Mouse (Mus musculus) heart, postnatal 0 days (tissue): Measurements from ENCODE around the gene Ripor2. TPM values are rescaled to one million over a fixed set of nuclear protein-coding genes. Genes with fewer than 3 reads are reported as not detected.

Experiments
- ATAC-seq: fragments of 200-750 bp; cut with Nextera tagmentation; 2 replicates; pipeline ENCODE4 v1.8.0; 2017; ENCODE audit warnings: low read depth, moderate number of reproducible peaks, moderate library complexity; ENCODE audit not compliant: insufficient read depth
- DNase-seq: peaks from one replicate; pipeline ENCODE4 v3.0.0-alpha.2; 2016; ENCODE audit warnings: low spot score
- H3K27ac ChIP-seq: fragments of 300-500 bp; sonication (generic); 2 replicates; pipeline ENCODE4 v1.5.1; 2014; ENCODE audit warnings: low read depth, mild to moderate bottlenecking
- H3K27me3 ChIP-seq: fragments of 300-500 bp; sonication (generic); 2 replicates; pipeline ENCODE4 v1.6.1; 2014; ENCODE audit warnings: low read length, mixed read lengths; ENCODE audit not compliant: control insufficient read depth, insufficient read depth
- H3K36me3 ChIP-seq: fragments of 300-500 bp; sonication (generic); replicated peaks from 2 replicates; pipeline ENCODE4 v1.6.1; 2014; ENCODE audit warnings: low read length, mixed read lengths; ENCODE audit not compliant: control insufficient read depth, insufficient read depth
- H3K4me1 ChIP-seq: fragments of 300-500 bp; sonication (generic); 2 replicates; pipeline ENCODE4 v1.6.1; 2014; ENCODE audit warnings: antibody characterized with exemption; ENCODE audit not compliant: control insufficient read depth, insufficient read depth
- H3K4me2 ChIP-seq: fragments of 300-500 bp; sonication (generic); 2 replicates; pipeline ENCODE4 v1.6.1; 2014; ENCODE audit warnings: low read depth, mild to moderate bottlenecking, low read length, moderate library complexity
- H3K4me3 ChIP-seq: fragments of 300-500 bp; sonication (generic); 2 replicates; pipeline ENCODE4 v1.5.1; 2014; ENCODE audit warnings: low read depth, low read length
- H3K9ac ChIP-seq: fragments of 300-500 bp; sonication (generic); replicated peaks from 2 replicates; pipeline ENCODE4 v1.6.1; 2014; ENCODE audit warnings: low read depth, low read length, mixed read lengths
- H3K9me3 ChIP-seq: fragments of 300-500 bp; sonication (generic); replicated peaks from 2 replicates; pipeline ENCODE4 v1.6.1; 2016; ENCODE audit warnings: low read length; ENCODE audit not compliant: control insufficient read depth
- CTCF ChIP-seq: IDR thresholded peaks from 2 replicates; pipeline ENCODE4 v1.5.1; 2016; ENCODE audit warnings: antibody characterized with exemption, control low read depth, low read depth
- EP300 ChIP-seq: IDR thresholded peaks from 2 replicates; pipeline ENCODE4 v1.6.1; 2016; ENCODE audit warnings: antibody characterized with exemption, low read depth
- WGBS: fragments of 180-500 bp; shearing (Covaris S2); extraction: QIAGEN DNeasy Blood & Tissue Kit; methylation state at CpG from one replicate; pipeline ENCODE4 v1.1.7; 2014; 5-methylcytosine and 5-hydroxymethylcytosine counted together
- polyA plus RNA-seq: library from polyadenylated mRNA; unstranded; fragments of >200 nt; fragmentation: Nextera tagmentation; extraction: Ambion mirVana; gene quantifications from 2 replicates; pipeline ENCODE4 v1.2.1, GENCODE M21; 2015
- total RNA-seq: library from RNA; depleted of rRNA; stranded (reverse); fragments of >200 nt; gene quantifications from 2 replicates; pipeline ENCODE4 v1.2.3, GENCODE M21; 2014; ENCODE audit warnings: low replicate concordance

Ripor2 gene
- total and polyA plus RNA-seq, 2 experiments from 2014 or later, result 17.5 to 31.7 TPM

DNA sequence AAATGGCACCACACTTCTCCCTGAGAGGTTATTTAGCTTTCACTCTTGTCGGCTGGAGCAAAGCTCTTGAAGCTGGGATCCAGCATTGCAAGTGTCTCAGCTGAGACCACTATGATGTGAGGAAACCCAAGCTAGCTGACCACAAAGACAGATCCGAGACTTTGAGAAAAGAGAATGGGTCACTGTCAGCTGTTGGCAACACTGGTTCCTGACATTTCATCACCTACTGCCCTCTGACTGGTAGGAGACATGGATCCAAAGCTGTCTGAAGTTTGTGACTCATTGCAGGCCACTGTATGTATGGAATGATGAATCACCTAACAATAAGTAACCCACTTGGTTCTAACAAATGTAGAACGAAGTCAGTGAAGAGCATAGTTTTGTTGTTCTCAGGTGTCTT, 64.3 kb downstream of the Ripor2 start:
- ATAC-seq (no peak), DNase-seq (no peak)
- Histone ChIP-seq H3K4me1 (peaks cover 51% of the 10 kb centered on the region), H3K9me3 (no peaks in the 10 kb centered on the region), H3K9ac (no peak overlapping the region), H3K4me2 (no peak overlapping the region), H3K36me3 (peaks cover 4% of the 10 kb centered on the region; the same call in 1 of the 2 replicates), H3K27me3 (no peaks in the 10 kb centered on the region), H3K4me3 (no peak overlapping the region), H3K27ac (no peak overlapping the region)
- 67% methylated on average over 3 of the region's 3 CpGs for WGBS
- TF ChIP-seq EP300, result no peak
- no peak for TF ChIP-seq CTCF

DNA sequence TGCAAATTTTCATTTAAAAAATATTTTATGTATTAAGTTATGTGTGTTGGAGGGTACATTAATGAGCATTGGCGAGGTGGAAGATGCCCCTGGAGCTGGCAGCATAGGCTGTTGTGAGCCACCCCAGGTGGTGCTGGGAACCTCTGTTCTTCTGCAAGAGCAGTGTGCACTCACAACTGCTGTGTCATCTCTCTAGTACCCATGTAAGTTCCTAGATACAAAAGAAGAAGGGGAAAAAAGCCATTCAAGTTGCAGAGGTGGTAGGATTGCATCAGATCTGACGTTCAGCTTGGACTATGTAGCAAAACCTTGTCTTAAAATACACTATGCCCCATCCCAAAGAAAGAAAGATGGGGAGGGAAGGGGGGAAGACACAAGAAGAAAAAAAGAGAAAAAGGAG, 65.5 kb downstream of the Ripor2 start:
- Histone ChIP-seq H3K27me3 (no peaks in the 10 kb centered on the region), H3K4me1 (peaks cover 47% of the 10 kb centered on the region), H3K9me3 (no peaks in the 10 kb centered on the region), H3K27ac (no peak overlapping the region), H3K36me3 (peaks cover 4% of the 10 kb centered on the region; the same call in 1 of the 2 replicates), H3K9ac (no peak overlapping the region), H3K4me2 (no peak overlapping the region), H3K4me3 (no peak overlapping the region)
- ATAC-seq (no peak), DNase-seq (no peak)
- no peak for TF ChIP-seq CTCF
- no peak for TF ChIP-seq EP300
- WGBS, result 92% methylated on average over 2 of the region's 2 CpGs

DNA sequence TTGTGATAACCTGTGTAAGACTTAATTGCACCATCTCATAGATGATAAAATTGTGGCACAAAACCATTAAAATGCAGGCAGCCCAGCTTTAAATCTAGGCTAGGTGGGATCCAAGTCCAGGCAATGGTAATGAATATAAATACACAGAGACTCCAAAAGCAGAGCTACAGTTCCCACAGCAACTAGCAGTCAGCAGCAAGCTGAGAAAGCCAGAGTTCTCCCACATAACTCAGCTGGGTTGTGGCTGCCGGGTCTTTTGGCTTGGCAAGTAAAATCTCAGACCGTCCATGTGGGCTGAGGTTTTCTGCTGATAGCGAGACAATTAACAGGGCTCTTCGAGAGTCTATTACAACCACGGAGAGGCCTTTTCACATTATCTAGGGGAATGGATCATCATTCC, 66.0 kb downstream of the Ripor2 start:
- H3K4me3 ChIP-seq, result no peak overlapping the region
- no peak for TF ChIP-seq EP300
- TF ChIP-seq CTCF, result no peak
- no peaks in the 10 kb centered on the region for H3K9me3 ChIP-seq
- DNase-seq (no peak), ATAC-seq (no peak)
- H3K9ac ChIP-seq, result no peak overlapping the region
- H3K27me3 ChIP-seq, result no peaks in the 10 kb centered on the region
- 43% methylated on average over 5 of the region's 5 CpGs for WGBS
- H3K4me2 ChIP-seq, result no peak overlapping the region
- H3K4me1 ChIP-seq, result peaks cover 42% of the 10 kb centered on the region
- H3K27ac ChIP-seq, result no peak overlapping the region
- peaks cover 4% of the 10 kb centered on the region; the same call in 1 of the 2 replicates for H3K36me3 ChIP-seq

DNA sequence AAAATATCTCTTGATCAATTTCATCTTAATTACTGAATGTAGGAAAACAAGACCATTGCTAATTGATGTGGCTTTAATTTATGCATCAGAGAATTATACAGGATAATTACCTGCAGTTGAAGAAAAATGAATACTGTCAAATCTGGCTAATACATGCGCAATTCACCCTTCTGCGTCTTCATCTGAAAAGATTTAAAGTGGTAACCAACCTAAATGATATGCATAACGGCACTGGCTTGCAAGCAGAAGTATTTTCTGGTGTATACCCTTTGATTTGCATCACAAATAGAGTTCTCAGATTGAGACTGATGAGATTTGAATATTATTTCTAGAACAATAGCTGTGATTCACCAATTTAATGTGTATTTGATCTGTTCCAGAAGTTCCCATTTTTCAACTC, 66.7 kb downstream of the Ripor2 start:
- Histone ChIP-seq H3K4me2 (no peak overlapping the region), H3K27me3 (no peaks in the 10 kb centered on the region), H3K27ac (no peak overlapping the region), H3K36me3 (peaks cover 4% of the 10 kb centered on the region; the same call in 1 of the 2 replicates), H3K4me1 (peaks cover 36% of the 10 kb centered on the region), H3K9me3 (no peaks in the 10 kb centered on the region), H3K9ac (no peak overlapping the region), H3K4me3 (no peak overlapping the region)
- TF ChIP-seq CTCF (no peak), EP300 (no peak)
- no peak for ATAC-seq
- WGBS, result 93% methylated on average over 3 of the region's 3 CpGs
- no peak for DNase-seq

DNA sequence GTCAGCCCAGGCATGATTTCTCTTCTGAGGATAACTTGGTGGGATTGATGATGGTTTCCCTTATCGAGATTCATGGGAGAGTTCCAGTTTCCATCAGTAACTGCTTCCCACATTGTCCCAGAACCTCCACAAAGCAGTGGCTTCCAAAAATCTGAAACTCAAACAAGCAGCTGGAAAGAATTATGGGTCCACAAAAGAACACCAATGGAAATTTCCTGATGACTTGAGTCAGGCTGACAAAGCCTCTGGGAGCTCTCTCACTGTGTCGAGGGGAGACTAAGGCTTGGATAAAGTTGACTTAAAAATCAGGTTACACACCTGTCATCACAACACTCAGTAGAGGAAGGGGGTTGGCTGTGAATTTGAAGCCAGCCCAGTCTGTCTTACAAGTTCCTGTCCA, 67.1 kb downstream of the Ripor2 start:
- H3K9me3 ChIP-seq, result no peaks in the 10 kb centered on the region
- no peak overlapping the region for H3K27ac ChIP-seq
- H3K4me2 ChIP-seq, result no peak overlapping the region
- peaks cover 32% of the 10 kb centered on the region for H3K4me1 ChIP-seq
- H3K9ac ChIP-seq, result no peak overlapping the region
- peaks cover 4% of the 10 kb centered on the region; the same call in 1 of the 2 replicates for H3K36me3 ChIP-seq
- 52% methylated on average over 2 of the region's 2 CpGs for WGBS
- ATAC-seq (no peak), DNase-seq (no peak)
- H3K27me3 ChIP-seq, result no peaks in the 10 kb centered on the region
- TF ChIP-seq EP300 (no peak), CTCF (no peak)
- no peak overlapping the region for H3K4me3 ChIP-seq

DNA sequence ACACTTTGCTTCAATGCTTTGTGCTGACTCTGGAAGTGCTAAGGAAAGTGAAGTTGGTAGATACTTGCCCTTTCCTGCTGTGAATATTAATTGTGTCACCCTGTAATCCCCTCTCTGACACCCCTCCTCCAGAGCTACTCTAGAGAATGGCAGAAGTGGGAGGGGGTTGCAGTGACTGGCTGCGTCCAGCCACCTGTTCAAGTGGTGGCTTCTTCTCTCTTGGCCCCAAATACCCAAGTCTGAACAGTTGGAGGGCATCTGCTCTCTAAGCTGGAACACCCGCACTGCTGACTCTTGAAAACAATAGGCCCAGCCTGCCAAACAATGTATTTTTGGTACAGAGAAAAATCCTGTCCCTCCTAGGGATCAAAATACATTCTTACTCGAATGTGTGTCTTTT, 69.0 kb downstream of the Ripor2 start:
- H3K9me3 ChIP-seq, result no peaks in the 10 kb centered on the region
- DNase-seq (no peak), ATAC-seq (no peak)
- peaks cover 28% of the 10 kb centered on the region for H3K4me1 ChIP-seq
- H3K36me3 ChIP-seq, result peaks cover 4% of the 10 kb centered on the region; the same call in 1 of the 2 replicates
- no peaks in the 10 kb centered on the region for H3K27me3 ChIP-seq
- H3K4me3 ChIP-seq, result no peak overlapping the region
- TF ChIP-seq CTCF (no peak), EP300 (no peak)
- H3K27ac ChIP-seq, result peak overlapping the region; percentile 47
- no peak overlapping the region for H3K9ac ChIP-seq
- WGBS, result 47% methylated on average over 3 of the region's 3 CpGs
- no peak overlapping the region for H3K4me2 ChIP-seq
